Mouse (Mus musculus) CD8-positive naive resting alpha-beta T cell, adult 57 days (primary cell): Measurements from ENCODE around the gene Arhgap40. TPM values are rescaled to one million over a fixed set of nuclear protein-coding genes. Genes with fewer than 3 reads are reported as not detected.

Experiments
- total RNA-seq: library from RNA; stranded (reverse); gene quantifications from one replicate; pipeline ENCODE4 v1.2.4, GENCODE M21; 2023

The Arhgap40 gene
- not detected for total RNA-seq

GRCm38 (mm10) chr2:158512528-158512927 lies at the start of gene Arhgap40:
TSS of gene Arhgap40 (plus strand) at chr2:158512796.

GRCm38 (mm10) chr2:158501836-158502812 lies 10.5 kb upstream of the Arhgap40 start, which contains the start of gene Adig:
TSS of gene Adig (plus strand) at chr2:158502612.

Other genes with a start within 250 kb of the Arhgap40 start
- 1.2 TPM for gene Lbp, start 206.3 kb upstream of the Arhgap40 start, total RNA-seq
- gene Snhg11, start 137.2 kb upstream of the Arhgap40 start, total RNA-seq = not detected
- 80.7 TPM for gene Ralgapb, start 102.9 kb upstream of the Arhgap40 start, total RNA-seq
- not detected for gene Adig, start 10.2 kb upstream of the Arhgap40 start, total RNA-seq
- gene Slc32a1, start 98.0 kb downstream of the Arhgap40 start, total RNA-seq = not detected
- gene Actr5, start 112.1 kb downstream of the Arhgap40 start, total RNA-seq = 41.8 TPM
- 51.7 TPM for gene Ppp1r16b, start 152.6 kb downstream of the Arhgap40 start, total RNA-seq